Mouse (Mus musculus): ENCODE results near the gene Stard3. TPM values are rescaled to one million over a fixed set of nuclear protein-coding genes. Genes with fewer than 3 reads are reported as not detected.

The Stard3 gene
- total and polyA plus RNA-seq, 3 experiments = 53.0 to 62.5 TPM; not detected in 1

DNA sequence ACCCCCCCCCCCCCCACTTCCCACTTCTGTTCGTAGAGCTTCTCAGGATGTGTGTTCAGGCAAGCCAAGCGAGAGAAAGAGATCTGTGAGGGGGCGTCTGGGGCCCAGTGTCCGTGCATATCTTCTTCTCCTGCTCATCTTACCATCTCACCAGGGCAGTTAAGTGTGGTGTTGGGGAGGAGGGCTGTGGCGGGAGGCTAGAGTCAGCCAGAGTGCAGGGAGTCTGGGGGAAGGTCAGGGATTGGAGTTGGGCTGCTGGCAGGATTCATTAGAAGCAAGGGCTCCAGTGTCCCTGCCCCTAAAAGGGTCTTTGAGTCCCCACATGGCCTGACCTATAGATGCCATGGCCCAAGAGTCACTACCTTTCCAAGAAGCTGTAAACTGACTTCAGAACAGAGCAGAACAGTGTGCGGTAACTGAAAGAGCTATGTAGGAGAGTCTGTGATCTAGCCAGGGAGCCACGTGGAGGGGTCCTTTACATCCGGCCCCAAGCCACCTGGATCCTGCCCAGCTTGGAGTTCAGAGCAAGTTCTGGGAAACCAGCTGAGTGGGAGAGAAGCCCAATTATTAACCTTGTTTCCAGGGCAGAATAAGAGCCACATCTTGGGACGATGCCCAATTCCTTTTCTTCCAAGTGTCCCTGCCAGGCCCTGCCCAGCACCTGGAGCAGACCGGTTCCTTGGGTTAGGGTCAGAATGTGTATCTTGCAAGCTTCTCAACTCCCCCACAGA lies 34.9 kb upstream of the Stard3 start:
- TF ChIP-seq MAZ (IDR thresholded peaks at IDR 0.05; ENCODE audit: low read depth, low read length) (no peak), POLR2AphosphoS2 (IDR thresholded peaks at IDR 0.05; ENCODE audit: low read length) (no peak), POLR2A (IDR thresholded peaks at IDR 0.05; ENCODE audit: control insufficient read depth in 1 of 2, insufficient read depth in 1 of 2, low read depth in 1 of 2, low read length in 2 of 2, poor library complexity in 1 of 2) (no peak), GATA1 (IDR thresholded peaks at IDR 0.05; ENCODE audit: low read depth, low read length) (no peak), GABPA (IDR thresholded peaks at IDR 0.05; ENCODE audit: low read depth, low read length) (no peak), MAFK (IDR thresholded peaks at IDR 0.05; ENCODE audit: borderline replicate concordance, low read depth, low read length) (no peak), MYB (IDR thresholded peaks at IDR 0.05; ENCODE audit: low read depth, low read length) (no peak), ZMIZ1 (IDR thresholded peaks at IDR 0.05; ENCODE audit: low read depth, low read length) (no peak), MXI1 (IDR thresholded peaks at IDR 0.05; ENCODE audit: low read depth, low read length) (0 out of 2 replicates have a peak, but pooled peaks have one; percentile 4)
- H3K4me3 ChIP-seq (ENCODE audit: control insufficient read depth in 1 of 2, insufficient read depth in 1 of 2, low read depth in 2 of 2, low read length in 2 of 2) = no peak overlapping the region
- H3K36me3 ChIP-seq (ENCODE audit: control insufficient read depth in 1 of 2, insufficient read depth in 2 of 2, low read length in 2 of 2) = no peaks in the 10 kb centered on the region
- no peaks in the 10 kb centered on the region for H3K79me2 ChIP-seq (ENCODE audit: control insufficient read depth, insufficient read depth, low read length, poor library complexity)
- no peak for DNase-seq (ENCODE audit: low read depth, low spot score)
- no peak overlapping the region for H3K9ac ChIP-seq (ENCODE audit: control insufficient read depth, low read depth, low read length, poor library complexity, severe bottlenecking)
- no peaks in the 10 kb centered on the region for H3K4me1 ChIP-seq (ENCODE audit: control insufficient read depth in 1 of 2, insufficient read depth in 2 of 2, low read length in 2 of 2)
- H3K27ac ChIP-seq (ENCODE audit: control insufficient read depth, low read depth, low read length) = no peak overlapping the region
- H3K27me3 ChIP-seq (ENCODE audit: control insufficient read depth in 1 of 2, insufficient read depth in 2 of 2, low read length in 2 of 2) = peaks cover 9 to 35% of the 10 kb centered on the region in 2 experiments
- H3K9me3 ChIP-seq (replicated peaks; ENCODE audit: insufficient read depth, low read length) = no peaks in the 10 kb centered on the region

DNA sequence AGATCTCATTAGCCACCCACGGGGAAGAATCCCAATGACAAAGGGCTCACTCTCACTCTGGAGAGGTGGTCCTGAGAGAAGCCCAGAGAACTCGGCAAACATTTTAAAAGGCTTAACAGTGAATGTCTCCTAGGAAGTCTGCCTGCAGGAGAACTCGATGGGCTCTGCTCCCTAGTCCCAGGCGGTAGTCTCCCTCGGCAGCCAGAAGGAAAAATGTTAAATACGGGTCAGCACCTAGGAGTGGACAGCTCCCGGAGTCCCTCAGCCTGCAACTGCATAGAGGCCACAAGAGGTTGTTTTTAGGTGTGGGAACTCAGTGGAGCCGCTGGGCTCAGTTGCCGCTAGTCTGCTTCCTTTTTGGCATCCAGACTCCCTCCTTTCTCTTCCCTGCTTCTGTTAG lies 34.2 kb upstream of the Stard3 start:
- TF ChIP-seq TBP (IDR thresholded peaks at IDR 0.05; ENCODE audit: low read depth, low read length) (no peak), MAZ (IDR thresholded peaks at IDR 0.05; ENCODE audit: low read depth, low read length) (no peak), MXI1 (IDR thresholded peaks at IDR 0.05; ENCODE audit: low read depth, low read length) (0 out of 2 replicates have a peak, but pooled peaks have one; percentile 18), SIN3A (IDR thresholded peaks at IDR 0.05; ENCODE audit: low read length) (peak; percentile 70)
- Histone ChIP-seq H3K27me3 (ENCODE audit: control insufficient read depth in 1 of 2, insufficient read depth in 2 of 2, low read length in 2 of 2) (peaks cover 6 to 29% of the 10 kb centered on the region in 2 experiments; a peak in 3 of 4 replicates), H3K4me1 (ENCODE audit: control insufficient read depth in 1 of 2, insufficient read depth in 2 of 2, low read length in 2 of 2) (no peaks in the 10 kb centered on the region)

DNA sequence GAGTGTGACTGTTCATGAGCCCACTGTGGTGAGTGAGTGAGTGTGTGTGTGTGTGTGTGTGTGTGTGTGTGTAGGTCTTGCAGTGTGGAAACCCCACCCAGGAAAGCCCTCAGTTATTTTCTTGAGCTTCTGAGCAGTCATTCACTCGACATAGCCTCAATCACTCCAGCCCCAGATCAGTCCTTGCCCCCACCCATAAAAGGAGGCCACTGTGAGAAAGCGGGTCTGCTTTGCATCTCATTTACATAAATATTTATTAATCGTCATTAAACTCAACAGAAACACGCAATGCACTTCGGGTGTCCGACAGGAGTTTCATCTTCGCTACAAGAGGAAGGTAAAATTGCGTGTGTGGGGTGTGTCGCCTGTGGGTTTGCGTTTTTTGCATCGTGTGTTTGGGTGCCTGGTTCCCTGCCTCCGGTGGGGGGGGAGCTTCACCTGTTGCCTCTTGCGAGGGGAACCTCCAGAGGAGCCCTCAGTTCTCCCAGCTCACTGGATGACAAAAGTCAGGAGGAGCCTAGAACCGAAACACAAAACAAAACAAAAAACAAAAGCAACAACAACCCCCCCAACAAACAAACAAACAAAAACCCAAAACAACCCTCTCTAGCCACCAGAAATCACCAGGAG lies 32.9 kb upstream of the Stard3 start:
- peaks cover 3 to 20% of the 10 kb centered on the region in 2 experiments; a peak in 3 of 4 replicates for H3K27me3 ChIP-seq (ENCODE audit: control insufficient read depth in 1 of 2, insufficient read depth in 2 of 2, low read length in 2 of 2)
- no peaks in the 10 kb centered on the region for H3K4me1 ChIP-seq (ENCODE audit: control insufficient read depth in 1 of 2, insufficient read depth in 2 of 2, low read length in 2 of 2)
- H3K4me3 ChIP-seq (ENCODE audit: control insufficient read depth in 1 of 2, insufficient read depth in 1 of 2, low read depth in 2 of 2, low read length in 2 of 2) = no peak overlapping the region
- H3K9ac ChIP-seq (ENCODE audit: control insufficient read depth, low read depth, low read length, poor library complexity, severe bottlenecking) = no peak overlapping the region
- H3K79me2 ChIP-seq (ENCODE audit: control insufficient read depth, insufficient read depth, low read length, poor library complexity) = no peaks in the 10 kb centered on the region
- no peak for TF ChIP-seq EP300 (IDR thresholded peaks at IDR 0.05; ENCODE audit: low read depth in 1 of 2, low read length in 2 of 2)
- no peak for TF ChIP-seq MAFK (IDR thresholded peaks at IDR 0.05; ENCODE audit: borderline replicate concordance, low read depth, low read length)
- no peak for TF ChIP-seq POLR2A (IDR thresholded peaks at IDR 0.05; ENCODE audit: control insufficient read depth in 1 of 2, insufficient read depth in 1 of 2, low read depth in 1 of 2, low read length in 2 of 2, poor library complexity in 1 of 2)
- TF ChIP-seq TBP (IDR thresholded peaks at IDR 0.05; ENCODE audit: low read depth, low read length) = no peak
- TF ChIP-seq MYC (IDR thresholded peaks at IDR 0.05; ENCODE audit: low read depth, low read length) = no peak
- TF ChIP-seq NELFE (IDR thresholded peaks at IDR 0.05; ENCODE audit: low read depth, low read length) = no peak
- no peak for TF ChIP-seq BHLHE40 (IDR thresholded peaks at IDR 0.05; ENCODE audit: borderline replicate concordance, low read depth, low read length)
- no peak for TF ChIP-seq RCOR1 (IDR thresholded peaks at IDR 0.05; ENCODE audit: low read depth, low read length)
- TF ChIP-seq GATA1 (IDR thresholded peaks at IDR 0.05; ENCODE audit: low read depth, low read length) = no peak
- no peak for TF ChIP-seq SIN3A (IDR thresholded peaks at IDR 0.05; ENCODE audit: low read length)
- TF ChIP-seq MEF2A (IDR thresholded peaks at IDR 0.05; ENCODE audit: extremely low read depth, insufficient replicate concordance, low read depth, low read length, poor library complexity, severe bottlenecking) = no peak
- no peak for TF ChIP-seq HCFC1 (IDR thresholded peaks at IDR 0.05; ENCODE audit: low read depth, low read length)
- TF ChIP-seq TCF12 (IDR thresholded peaks at IDR 0.05; ENCODE audit: low read depth, low read length) = no peak
- H3K9me3 ChIP-seq (replicated peaks; ENCODE audit: insufficient read depth, low read length) = no peaks in the 10 kb centered on the region
- DNase-seq (ENCODE audit: low read depth, low spot score) = no peak
- H3K27ac ChIP-seq (ENCODE audit: control insufficient read depth, low read depth, low read length) = no peak overlapping the region
- H3K36me3 ChIP-seq (ENCODE audit: control insufficient read depth in 1 of 2, insufficient read depth in 2 of 2, low read length in 2 of 2) = no peaks in the 10 kb centered on the region

More for the DNA sequence above, 34.2 kb upstream of the Stard3 start:
- H3K4me3 ChIP-seq (ENCODE audit: control insufficient read depth in 1 of 2, insufficient read depth in 1 of 2, low read depth in 2 of 2, low read length in 2 of 2) = no peak overlapping the region
- H3K9me3 ChIP-seq (replicated peaks; ENCODE audit: insufficient read depth, low read length) = no peaks in the 10 kb centered on the region
- no peak overlapping the region for H3K27ac ChIP-seq (ENCODE audit: control insufficient read depth, low read depth, low read length)
- H3K9ac ChIP-seq (ENCODE audit: control insufficient read depth, low read depth, low read length, poor library complexity, severe bottlenecking) = no peak overlapping the region
- peak; percentile 63 for DNase-seq (ENCODE audit: low read depth, low spot score)
- H3K36me3 ChIP-seq (ENCODE audit: control insufficient read depth in 1 of 2, insufficient read depth in 2 of 2, low read length in 2 of 2) = no peaks in the 10 kb centered on the region
- no peaks in the 10 kb centered on the region for H3K79me2 ChIP-seq (ENCODE audit: control insufficient read depth, insufficient read depth, low read length, poor library complexity)
